Mouse (Mus musculus) R1 (cell line): ENCODE data around the gene Hoxd8.
A peak's percentile ranks its signal among the peaks of the same experiment; 100 is the strongest.

ENCODE experiments used
- DNase-seq: peaks from one replicate; pipeline ENCODE4 v3.0.0-alpha.2; 2018; ENCODE audit warnings: low read depth, low spot score

The Hoxd8 gene

DNA sequence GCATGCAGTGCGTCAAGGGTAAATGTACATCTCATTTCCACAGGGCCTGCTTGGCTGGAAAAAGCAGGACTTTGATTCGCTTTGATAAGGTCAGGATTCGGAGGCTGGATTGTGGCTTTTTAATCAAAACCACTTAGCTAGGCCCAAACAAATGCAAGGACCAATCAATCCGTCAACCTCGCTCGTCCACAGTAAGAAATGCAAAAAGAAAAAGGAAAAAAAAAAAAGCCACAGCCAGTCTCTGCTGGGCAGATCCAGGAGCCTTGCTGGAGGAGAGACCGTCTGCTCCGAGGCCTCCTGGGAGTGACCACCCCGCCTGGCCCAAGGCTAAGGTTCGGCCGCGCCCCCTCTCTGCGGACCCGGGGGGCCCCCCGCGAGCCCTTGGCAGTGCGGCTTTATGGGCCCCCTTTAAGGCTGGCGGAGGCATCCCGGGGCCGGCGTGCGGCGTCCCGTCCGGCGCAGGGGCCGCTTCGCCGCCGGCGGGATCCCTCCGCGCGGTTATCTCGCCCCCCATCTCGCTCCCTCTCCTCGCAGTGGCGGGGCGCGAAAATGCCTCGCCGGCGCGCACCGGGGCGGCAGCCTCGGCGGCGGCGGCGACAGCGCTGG, at the start of gene Hoxd8:
Gene Hoxd8 (plus strand): TSS at position 223 of the 606 bp plus-strand sequence.
- DNase-seq, result no peak

DNA sequence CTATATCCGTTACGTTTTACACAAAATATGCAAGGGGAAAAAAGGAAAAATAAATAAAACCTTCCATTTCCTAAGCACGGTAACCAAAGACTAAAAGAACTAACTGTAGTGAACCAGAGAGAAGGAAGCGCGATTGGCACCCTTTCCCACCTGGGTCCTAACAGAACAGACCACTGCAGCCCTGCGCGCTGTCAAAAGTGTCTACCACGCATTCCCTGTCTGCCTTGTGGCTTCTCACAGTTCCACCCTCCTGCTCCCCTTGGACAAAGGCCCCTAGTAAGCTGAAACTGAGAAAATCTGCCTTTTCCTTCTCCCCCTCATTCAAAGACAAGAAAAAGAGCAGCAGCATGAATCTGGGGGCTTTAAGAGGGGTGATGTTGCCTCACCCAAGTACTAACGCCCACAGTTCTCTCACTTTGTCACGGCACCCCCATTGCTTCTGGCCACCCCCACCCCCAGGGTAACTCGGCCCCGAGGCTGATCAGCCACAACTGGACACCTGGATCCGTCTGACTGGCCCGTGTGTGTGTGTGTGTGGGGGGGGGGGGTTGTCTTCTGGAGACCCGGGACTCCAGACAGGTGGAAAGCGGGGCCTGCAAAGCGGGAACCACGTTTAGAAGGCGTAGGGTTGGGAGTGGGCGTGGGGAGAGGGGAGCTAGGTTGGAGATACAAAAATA, 49.5 kb upstream of the Hoxd8 start:
- peak; percentile 36 for DNase-seq

DNA sequence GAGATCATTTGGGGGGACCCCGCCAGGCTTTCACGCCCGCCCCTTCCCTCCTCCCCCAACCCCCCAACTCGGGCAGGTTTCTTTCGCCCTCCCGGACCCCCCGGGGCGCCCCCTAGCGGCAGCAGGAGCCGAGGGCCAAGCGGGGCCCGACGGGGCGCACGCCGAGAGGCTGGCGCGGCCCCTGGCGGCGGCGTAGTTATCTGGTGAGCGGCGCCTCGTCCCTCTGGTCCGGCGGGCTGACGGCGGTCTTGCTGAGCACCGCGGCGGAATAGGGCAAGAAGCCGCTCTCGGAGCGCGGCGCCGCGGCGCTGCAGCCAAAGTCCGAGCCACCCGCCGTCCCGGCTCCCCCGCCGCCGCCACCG, 49.0 kb upstream of the Hoxd8 start:
- peak; percentile 49 for DNase-seq

DNA sequence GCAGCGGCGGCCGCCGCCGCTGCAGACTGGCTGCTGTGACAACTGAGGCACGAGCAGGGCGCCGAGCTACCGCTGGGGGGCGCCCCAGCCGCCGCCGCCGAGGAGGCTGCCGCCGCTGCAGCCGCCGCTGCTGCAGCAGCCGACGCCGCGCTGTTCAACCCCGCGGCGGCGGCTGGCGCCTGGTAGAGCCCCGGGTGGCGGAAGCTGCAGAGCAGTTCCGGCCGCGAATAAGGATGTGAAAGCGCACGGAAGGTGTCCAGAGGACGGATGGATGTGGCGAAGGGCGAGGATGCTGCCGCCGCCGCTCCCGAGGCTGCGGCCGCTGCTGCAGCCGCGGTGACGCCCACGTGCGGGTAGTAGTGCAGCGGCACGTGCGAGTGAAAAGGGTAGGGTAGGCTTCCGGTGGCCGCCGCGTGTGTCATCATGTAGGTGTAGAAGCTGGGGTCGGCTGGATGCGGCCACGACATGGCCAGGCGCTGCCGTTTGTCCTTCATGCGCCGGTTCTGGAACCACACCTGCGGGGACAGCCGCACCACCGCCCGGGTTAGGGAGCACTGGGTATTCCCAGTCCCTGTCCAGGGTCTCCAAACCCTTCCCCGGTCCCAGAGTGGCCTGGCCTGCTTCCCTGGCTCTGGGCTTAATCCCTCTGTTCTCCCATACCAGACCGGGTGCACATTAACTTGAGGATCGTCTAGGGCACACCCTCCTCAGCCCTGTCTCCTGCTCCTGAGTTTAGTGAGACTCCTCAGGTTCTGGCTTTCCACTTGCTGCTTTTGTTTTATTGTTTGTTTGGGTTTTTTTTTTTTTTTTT, 48.4 kb upstream of the Hoxd8 start:
- peak; percentile 50 for DNase-seq

DNA sequence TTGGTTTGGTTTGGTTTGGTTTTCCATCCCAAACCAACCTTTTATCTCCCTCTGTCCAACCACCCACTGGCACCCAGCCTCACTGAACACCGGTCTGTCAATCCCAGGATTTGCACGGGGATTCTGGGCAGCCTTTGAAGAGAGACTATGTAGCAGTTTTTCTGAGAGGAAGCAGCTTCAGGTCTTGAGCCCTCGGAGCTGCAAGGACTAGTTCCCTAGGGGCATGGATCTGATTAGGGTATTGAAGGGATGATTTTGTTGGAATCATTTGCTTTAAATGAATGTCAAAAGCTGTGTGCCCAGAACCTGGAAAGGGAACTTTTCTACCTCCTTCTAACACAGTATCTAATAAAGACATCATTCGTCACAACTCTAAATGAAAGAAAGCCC, 47.8 kb upstream of the Hoxd8 start:
- DNase-seq, result no peak

DNA sequence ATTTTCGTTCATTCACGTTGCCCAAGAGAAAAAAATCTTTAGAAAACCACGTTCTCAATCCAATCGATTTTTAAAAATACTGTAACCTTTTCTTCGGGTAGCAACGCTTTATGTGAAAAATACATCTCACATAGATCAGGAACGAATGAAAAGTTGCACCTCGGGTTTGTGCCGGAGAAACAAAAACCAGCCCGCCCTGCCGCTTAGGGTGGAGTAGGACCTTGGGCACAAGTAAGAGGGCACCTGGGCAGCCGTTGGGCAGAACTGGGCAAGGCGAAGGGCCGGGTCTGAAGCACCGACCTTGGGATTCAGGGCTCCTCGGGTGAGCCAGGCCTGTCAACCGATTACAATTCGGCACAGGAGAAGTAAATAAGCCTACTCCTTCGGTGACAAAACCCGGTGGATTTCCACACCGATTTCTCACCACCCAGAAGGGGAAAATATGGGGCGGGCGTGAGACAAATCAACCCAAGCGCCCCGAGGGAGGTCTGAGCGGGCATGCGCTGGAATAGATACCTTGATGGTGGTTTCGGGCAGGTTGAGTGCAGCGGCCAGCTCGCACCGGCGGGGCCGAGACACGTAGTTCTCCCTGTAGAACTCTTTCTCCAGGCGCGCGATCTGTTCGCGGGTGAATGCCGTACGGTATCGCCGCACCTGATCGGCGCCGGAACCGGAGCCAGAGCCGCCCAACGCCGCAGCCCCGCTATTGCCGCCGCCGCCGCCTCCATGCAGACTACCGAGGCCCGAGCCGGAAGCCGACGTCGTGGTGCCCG, 47.0 kb upstream of the Hoxd8 start:
- peak; percentile 54 for DNase-seq

DNA sequence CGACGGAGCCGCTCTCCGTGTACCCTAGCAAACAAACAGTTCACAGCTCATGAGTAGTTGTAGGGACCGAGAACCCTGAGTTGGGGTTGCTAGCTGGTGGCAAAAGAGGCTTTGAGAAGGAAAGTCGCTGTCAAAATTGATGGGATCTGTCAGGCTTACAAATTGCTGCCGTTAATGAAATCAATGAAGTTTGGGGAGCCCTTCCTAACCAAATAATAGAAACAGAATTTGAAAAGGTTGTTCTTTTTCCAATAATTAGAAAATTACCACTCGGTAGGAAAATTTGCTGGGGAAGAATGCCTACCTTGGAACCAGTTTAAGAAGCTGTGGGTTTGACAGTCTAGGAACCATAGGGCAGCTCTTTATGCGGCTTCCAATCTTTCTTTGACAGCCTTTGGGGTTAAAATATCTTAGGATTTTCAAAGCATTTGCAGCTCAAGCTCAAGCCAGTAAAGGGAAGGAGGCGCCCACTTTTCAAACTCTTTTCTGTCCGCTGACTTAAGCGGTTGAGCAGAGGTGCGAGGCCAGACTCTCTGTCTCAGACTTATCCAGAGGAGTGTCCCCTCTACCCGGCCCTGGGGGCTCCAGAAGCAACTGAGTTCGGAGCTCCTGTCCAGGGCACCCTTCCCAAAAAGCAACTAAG, 46.3 kb upstream of the Hoxd8 start:
- DNase-seq, result peak; percentile 37

DNA sequence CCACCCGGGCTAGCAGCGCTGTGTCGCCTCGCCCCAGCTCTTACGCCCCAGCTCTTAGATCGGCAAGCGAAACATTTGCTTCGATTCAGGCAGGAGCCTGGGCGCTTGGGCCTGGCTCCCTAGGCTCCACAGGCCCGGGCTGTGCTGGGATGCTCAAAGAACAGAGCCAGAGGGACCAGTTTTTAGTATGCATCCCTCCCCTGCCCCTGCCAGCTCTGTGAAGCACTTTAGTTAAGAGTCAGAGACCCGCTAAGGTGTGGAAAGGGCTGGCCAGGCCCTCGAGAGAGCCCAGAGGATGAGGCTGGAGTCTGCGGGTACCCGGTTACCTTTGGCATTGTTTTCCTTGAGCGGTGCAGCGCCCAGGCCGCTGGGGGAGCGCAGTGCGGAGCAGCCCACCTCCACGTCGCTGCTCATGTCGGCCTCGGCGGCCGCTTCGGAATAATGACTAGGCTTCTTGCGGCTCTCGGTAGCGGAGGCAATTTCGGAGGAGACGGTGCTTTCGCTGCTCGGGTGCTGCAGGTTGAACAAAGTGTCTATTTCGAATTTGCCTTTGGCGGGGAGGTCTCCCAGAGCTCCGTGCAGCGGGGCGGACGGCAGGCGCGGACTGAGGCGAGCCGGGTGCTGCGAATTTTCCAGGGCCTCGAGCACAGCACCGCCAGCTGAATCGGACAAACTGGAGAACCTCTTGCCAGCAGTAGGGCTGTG, 45.6 kb upstream of the Hoxd8 start:
- peak; percentile 66 for DNase-seq

DNA sequence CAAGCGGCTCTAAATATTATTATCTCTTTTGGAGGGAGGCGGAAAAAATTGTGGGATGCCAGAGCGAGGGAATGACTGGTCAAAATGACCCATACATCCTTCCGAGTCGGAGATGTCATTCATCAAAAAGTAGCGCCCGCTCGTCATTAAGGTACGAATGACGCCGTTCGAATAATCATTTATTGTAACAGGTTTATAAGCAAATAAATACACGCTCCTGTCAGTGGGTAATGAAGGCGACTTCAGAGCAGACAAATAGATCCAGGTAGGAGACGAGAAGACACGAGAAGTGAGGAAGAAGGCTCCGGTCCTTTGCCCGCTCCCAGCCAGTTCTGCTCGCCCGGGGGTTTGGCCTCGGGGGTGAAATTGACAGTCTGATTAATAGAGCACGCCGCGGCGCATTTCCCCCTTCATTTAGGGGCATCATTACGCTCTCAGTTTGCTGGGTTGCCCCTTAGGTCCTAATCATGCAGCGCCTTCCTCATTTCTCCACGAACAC, 44.9 kb upstream of the Hoxd8 start, which contains the start of gene Evx2:
Gene Evx2 (minus strand): TSS at position 51 of the 499 bp plus-strand sequence.
- peak; percentile 29 for DNase-seq

DNA sequence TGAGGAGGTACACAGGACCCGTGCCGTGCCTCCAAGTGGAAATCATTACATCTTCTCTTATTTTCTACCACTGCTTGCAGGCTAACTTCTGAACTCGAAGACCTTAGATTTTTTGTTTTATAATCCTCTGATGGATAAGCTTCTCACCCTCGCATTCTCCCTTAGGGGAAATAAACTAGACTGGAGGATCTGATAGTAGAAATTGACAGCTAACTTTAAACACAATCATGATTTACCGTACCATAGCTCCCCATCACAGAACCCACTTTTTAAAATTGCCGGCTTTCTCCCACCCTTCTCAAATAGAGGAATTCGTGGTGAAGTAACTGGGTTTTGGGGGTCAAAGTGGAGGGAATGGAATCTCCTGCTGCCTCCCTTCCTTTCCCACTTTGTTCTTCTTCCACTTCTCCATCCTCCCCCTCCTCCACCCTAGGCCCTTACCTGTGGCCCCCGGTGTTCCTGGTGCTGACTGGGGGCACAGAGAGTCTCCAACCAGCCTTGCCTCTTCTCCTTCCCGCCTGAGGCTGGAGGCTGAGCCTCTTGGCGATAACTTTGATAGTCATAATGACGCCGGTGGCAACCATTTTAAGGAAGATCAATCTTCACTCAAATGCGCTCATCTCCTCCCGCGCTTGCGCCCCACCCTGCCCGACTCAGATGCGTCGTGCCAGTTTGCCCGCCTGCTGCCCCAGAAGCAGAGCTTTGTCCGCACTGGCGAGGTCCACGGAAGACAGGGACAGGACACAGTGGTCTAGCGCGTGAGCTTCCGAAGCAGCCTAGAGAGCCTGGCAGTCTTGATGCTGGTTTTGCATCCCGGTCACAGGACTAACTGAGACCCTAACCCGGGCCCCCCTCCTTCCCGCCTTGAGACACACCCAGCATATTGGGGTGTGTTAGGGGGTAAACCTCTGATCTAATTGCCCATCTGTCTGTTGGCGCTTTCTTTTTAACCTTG, 43.7 kb upstream of the Hoxd8 start:
- DNase-seq, result no peak

DNA sequence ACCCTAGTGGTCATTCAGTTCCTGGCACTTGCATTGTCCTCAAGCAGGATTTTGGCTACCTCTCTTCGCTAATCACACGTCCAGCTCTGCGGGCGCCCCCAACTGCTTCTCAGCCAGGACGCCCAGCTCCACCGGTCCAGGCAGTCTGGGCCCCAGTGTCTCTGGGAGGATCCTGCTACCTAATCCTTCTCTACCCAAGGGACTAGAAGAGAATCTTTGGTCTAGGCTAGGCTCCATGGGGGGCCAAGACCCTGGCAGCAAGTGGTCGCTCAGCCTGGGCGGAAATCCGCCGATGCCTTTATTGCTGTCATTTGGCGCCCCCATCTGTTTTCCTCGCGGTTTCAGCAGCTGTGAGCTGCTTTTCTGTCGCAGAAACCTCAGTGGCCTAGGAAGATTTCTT, 42.7 kb upstream of the Hoxd8 start:
- DNase-seq, result peak; percentile 46

DNA sequence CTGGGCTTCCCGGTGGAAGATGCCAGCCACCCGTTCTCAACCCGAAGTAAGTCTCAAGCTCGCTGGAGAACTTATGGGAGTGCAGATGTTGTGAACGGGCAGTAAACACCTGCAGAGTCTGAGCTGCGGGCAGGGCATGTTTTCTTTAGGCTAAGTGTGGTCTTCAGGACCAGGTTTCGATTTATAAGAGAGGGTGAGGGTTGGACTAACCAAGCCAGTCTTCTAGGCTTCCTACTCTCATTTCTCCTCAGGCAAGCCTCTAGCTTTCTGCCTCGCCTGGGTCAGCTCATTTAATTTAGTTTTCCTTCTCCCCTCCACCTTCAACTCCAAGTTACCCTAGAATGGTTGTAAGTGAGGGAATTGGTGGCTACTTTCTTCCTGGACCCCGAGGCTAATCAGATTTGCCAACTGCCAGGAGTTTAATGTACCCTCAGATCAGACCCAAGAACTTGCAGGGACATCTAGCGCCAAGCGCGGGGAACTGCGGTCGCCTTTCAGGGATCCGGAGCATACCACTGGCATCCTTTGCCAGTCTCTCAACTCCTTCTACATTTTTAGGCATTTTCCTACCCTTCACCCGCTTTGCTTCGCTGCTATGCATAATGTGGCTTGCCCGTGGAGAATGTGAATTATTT, 41.0 kb upstream of the Hoxd8 start:
- peak; percentile 47 for DNase-seq

DNA sequence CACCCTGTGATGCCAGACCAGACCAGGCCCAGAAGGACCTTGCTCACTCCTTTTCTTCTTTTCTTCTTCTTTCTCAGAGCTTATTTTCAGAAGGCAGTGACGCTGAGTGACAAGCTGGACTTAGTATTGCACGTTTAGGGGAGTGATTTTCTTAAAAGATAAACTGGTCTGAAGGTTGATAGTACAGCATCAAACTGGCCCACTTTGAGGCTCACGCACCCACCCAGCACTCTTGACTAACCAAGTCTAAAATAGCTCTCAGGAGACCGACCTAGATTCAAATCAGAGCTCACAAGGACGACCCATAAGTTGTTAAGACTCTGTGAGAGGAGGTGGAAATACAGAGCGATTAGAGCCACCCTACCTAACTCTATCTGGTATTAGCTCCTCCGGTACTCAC, 38.0 kb upstream of the Hoxd8 start:
- DNase-seq, result no peak

DNA sequence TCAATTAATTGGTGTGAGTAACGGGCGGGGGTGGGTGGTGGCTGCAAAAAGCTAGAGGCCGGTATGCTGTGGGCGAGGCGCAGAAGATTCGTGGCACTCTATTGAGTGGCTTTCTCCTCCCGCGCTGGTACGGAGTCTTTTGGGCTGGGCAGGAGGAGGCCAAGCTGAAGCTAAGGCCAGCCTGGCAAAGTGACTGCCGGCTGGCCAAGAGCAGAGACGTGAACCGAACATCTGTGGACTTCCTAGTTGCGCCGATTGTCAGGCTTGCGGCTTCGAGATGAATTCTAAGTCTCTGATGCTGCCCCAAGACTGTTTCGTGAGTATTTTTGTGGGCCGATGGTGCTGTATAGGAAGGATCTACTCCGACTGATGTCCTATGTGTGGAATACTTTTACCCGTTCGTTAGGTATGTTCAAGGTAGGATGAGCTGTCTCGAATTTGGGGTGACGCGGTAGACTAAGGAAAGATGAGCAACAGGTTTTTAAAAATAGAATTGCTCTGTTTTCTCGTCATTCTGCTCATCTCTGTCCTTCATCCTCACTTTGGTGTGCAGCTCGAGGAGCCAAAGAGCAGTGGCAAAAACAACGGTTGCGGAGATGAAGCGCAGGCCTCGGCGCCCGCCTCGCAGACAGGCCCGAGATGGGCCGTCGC, 37.1 kb upstream of the Hoxd8 start:
- DNase-seq, result peak; percentile 57

DNA sequence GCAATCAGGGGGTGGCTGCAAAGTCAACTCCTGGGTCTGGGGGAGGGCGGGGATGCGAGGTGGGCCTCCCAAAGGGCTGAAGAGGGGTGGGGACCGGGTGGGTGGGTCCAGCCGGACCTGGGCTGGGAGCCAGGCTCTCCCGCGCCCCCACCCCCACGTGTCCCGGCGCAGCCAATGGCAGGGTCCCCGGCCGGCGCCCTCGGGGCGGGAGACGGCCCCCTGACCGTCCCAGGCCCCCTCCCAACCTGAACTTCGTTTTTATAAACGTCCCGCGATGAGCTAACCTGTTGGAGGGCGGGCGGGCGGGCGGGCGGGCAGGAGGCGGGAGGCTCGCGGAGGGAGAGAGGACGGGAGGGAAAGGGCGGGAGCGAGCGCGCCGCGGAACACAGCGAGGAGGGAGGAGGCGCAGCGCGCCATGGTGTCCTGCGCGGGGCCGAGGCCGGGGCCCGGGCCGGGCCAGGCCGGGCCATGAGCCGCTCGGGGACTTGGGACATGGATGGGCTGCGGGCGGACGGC, 36.5 kb upstream of the Hoxd8 start, which contains the start of gene Hoxd13:
Gene Hoxd13 (plus strand): TSS at position 469 of the 516 bp plus-strand sequence.
- peak; percentile 75 for DNase-seq

DNA sequence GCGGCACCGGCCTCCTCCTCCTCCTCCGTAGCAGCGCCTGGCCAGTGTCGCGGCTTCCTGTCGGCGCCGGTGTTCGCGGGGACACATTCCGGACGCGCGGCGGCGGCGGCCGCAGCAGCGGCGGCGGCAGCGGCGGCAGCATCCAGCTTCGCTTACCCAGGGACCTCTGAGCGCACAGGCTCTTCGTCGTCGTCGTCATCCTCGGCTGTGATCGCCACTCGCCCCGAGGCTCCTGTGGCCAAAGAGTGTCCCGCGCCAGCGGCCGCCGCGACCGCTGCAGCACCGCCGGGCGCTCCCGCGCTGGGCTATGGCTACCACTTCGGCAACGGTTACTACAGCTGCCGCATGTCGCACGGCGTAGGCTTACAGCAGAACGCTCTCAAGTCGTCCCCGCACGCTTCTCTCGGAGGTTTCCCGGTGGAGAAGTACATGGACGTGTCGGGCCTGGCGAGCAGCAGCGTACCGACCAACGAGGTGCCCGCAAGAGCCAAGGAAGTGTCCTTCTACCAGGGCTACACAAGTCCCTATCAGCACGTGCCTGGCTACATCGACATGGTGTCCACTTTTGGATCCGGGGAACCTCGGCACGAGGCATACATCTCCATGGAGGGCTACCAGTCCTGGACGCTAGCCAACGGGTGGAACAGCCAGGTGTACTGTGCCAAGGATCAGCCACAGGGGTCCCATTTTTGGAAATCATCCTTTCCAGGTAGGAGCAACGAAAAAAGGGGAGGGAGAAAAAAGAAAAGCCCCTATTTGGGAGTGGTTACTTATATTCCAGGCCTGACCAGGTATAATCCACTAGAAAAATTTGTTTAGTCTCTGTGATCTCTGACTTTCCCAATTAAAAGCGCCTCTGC, 35.8 kb upstream of the Hoxd8 start:
- peak; percentile 56 for DNase-seq

DNA sequence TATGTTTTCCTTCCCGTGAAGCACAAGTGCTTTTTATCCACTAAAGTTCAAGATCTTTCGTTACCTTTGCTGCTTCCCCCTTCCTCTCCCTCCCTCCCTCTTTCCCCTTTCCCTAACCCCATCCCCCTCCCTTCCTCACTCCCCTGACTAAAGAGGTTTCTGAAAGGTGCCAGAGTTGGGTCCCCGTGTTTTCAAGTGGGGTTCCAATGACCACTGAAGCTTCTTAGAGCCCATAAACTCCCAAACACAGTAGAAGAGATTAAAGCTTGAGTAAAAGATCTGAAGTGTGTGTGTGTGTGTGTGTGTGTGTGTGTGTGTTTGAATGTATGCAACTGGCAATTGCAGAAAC, 35.2 kb upstream of the Hoxd8 start:
- peak; percentile 39 for DNase-seq
